Mouse (Mus musculus): ENCODE measurements around the gene Chp2.
A peak's percentile ranks its signal among the peaks of the same experiment; 100 is the strongest.
"Not testable (repeated sequence)": the region's sequence is repeated elsewhere in the genome, so short reads cannot be mapped to it uniquely, and the experiment has no call there.

The Chp2 gene

DNA sequence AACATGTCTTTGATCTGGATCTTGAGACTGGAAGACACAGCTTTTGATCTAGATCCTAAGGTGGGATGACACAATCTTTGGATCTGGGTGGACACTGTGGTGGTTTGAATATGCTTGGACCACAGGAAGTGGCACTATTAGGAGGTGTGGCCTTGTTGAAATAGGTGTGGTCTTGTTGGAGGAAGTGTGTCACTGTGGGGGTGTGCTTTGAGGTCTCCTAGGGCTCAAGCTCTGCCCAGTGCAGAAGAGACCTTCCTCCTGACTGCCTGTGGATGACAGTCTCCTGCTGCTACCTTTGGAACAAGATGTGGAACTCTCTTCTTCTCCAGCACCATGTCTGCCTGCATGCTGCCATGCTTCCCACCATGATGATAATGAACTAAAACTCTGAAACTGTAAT, 23.4 kb downstream of the Chp2 start:
- not testable (repeated sequence) for DNase-seq

DNA sequence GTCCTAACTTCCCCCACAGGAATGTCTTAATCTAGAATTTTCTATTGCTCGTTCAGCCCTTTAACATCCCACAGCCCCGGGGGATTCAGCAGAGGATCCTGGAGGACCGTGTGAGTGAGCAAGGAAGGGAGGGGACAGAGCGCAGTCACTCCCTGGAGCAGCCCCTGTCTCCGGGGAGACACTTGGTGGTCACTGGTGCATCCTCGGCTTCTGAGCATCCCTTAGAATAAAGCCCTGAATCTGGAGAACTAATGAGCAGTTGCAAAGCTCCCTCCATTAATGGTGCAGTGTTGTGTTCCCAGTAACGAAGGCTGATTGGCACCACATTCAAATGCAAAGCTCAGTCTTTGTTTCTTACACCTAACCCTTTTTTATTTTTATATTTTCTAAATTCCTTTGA, 24.9 kb downstream of the Chp2 start:
- DNase-seq, result no peak

DNA sequence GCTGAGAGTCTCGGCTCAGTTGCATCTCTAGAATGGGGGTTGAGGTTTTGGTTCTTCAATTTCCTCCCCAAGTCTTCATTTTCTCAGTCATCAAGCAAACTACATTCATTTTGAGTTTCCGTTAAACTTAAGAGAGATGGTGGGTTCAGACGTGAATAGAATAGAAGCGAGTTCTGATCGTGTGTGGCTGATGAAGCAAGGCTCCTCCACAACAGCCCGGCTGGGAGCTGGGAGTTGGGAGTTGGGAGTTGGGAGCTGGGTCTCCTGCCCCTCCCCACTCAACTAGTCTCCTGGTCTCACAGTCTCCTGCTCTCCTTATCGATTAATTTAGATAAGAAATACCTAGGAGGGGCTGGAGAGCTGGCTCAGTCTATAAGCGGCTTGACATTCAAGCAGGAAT, 25.3 kb downstream of the Chp2 start:
- DNase-seq, result no peak

DNA sequence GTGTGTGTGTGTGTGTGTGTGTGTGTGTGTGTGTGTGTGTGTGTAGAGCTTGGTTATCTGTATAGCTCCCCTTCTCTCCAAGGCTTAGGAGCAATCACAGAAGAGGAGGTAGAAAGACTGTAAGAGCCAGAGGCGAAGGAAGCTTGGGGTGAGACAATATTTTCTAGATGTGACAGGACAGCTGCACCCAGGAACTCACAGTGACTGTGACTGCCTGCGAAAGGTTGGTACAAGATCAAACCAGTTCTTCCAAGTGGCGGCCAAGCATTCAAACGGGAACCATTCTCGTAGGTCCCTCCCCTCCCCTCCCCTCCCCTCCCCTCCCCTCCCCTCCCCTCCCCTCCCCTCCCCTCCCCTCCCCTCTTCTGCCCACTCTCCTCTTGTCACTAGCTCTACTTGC, 26.7 kb downstream of the Chp2 start:
- DNase-seq, result no peak

DNA sequence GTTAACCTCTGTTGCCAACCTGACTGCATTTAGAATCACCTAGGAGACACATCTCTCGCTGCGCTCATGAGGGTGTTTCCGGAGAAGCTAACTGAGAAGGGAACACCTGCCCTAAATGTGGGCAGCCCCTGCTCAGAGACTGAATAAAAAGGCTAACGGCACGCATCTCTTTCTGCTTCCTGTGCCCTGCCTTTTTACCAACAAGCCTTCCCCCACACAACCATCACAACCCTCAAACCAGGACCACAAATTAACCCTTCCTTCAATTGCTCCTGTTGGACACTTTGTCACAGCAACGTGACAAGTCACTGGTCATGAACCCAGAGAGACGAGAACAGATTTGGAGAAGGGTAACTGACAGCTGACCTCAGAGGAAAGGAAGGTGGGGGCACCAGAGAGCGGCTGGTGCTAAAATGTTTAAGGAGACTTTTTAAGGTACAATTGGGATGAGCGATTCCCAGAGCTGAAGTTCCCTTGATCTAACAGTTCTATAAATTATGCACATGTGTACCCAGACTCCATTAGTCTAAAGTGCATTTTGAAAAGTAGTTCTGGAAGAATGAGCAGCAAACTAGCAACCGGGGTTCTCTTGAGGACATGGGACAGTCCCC, 28.1 kb downstream of the Chp2 start:
- no peak for DNase-seq

DNA sequence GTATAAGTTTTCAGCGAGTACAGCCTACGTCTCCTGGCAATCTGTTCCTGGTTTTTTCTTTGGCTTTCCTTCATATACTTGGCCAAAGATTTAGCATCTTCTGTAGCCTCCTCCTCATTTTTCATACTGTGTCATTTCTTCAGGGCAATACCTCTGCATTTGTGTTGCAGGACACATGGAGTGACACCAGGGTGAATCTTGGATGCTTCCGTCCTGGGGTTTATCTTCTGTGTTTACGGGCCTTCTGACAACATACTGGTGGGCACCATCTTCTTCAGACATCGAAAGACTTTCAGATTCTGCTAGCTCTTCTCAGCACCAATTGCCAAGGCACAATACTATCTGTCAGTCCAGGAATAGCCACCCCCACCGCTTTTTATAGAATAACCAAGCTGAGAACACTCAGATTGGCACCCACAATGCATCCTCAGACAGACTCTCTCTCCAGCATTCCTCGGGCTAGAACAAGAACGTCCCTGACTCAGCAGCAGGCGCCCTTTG, 30.1 kb downstream of the Chp2 start:
- no peak for DNase-seq

DNA sequence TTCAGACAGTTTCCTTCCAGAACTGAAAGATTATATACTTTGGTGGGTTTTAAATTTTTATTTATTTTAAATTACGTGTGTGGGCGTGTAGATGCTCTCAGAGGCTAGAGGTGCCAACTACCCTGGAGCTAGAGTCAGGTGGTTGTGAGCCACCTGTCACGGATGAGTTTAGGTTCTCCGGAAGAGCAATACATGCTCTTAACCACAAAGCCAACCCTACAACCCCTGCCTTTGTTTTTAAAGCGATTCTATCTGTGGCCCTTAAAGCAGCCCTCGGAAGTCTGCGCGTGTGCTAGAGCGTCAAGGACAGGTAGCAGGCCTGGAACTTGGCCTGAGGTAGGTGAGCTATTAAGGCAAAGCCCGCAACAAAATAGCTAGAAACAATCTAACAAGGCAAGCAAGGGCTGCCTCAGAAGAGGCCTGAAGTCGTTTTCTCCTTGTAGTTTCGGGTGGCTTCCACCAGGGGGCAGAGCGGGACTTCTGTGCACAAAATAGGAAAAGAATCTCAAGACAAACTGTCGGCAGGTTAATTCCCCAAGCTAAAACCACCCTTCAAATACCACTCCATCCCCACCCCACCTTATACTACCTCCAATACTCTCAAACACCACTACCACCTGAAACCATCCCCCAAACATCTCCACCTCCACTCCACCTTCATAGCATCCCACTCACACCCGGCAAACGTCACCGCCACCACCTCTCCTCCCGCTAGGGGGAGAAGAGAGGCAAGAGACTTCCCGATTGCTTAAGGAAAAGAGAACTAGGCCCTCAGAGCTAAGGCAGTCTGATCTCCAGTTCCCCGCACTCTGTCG, 32.1 kb downstream of the Chp2 start:
- DNase-seq, result peak; percentile 90 to 91

DNA sequence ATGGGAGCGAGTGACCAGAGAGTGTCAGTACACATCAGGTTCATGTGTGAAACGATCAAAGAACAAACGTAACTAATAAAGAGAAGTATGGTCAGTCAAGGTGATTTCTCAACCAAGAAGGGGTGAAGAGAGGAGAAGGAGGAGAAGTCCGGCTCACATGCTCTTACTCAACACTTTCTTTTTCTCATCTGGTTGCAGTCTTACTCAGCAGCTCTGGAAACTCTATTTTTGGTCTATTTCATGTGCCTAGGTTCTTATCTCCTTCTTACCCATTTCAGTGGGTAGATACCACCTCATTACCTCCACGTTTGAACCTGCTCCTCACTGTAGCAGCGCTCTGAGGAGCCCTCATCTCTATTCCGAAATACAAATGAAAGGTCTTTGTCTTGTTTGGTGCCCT, 37.4 kb downstream of the Chp2 start:
- DNase-seq, result no peak

DNA sequence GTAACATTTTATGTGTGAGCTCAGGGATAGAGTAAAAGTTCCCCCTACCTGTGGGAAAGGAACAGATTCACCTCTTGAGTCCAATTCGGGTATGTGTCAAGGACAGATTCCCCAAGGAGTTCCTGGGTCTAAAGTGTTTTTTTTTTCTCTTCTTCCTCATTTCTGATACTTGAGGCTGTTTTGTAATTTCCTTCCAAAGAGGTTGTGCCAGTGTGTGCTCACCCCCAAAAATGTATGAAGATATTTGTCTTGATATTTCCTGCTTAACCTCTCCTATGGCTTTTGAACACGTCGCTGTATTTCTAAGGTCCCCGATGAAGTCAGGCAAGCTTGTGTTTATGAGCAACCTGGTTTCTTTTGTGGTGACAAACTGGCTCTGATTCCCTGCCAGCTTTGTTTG, 39.2 kb downstream of the Chp2 start:
- no peak for DNase-seq

DNA sequence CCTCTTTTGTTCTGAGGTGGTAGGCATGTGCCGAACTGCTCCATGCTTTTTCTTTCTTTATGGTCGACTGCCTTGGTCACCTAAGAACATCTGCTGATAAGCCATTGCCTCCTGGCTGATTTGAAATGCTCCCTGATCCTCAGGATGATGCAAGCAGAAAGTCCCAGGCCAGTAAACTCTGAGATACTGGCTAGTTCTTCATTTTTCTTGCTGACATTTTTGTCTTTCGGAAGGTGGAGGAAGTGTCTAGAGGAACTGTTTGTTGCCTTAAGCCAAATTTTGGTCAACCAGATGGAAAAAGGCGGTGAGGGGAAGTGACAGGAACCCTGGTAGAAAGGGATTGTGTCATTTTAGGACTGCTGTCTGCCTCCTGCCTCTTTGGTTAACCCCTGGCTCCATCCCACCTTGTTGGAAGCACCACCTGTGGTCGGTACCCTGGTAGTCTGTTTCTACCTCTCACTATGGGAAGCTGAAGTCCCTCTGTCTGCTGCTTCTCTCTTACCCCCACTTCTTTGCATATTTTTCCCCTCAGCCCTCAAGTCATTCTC, 40.8 kb downstream of the Chp2 start:
- no peak for DNase-seq

DNA sequence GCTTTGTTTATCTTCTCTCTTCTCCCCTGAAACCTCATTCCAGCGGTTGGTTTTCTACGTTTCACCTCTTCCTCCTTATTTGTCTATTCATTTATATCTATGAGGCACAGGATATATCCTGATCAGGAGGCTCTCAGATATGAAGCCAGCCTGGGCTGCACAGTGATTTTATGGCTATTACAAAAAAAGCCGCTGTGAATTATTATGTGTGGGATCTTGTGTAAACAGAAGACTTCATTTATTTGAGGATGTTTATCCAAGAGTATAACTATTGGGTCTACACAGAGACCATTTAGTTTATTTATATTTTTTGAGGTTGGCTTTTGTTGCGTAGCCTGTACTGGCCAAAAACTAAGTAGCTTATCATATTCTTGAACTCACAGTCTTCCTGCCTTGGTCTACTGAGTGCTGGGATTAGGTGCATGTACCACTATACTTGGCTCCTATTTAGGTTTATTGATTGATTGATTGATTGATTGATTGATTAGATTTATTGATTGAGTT, 49.7 kb downstream of the Chp2 start:
- no peak for DNase-seq

DNA sequence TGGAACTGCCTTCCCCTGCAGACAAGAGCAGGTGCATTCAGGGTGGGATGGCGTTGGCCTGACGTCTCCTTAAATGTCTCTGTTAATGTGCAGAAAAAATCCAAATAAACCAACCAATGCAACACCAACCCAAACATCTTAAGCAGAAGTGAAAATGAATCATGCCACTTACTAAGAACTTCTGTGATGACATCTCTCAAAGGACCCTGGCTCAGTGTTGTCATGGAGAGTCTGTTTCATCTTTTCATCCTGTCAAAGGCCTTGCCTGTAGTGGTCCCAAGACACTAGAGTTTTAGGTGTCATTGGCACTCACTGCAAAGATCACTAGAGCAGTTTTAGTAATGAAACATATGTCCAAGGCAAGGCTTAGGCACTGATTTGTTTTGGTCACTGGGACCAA, 53.0 kb downstream of the Chp2 start:
- DNase-seq, result no peak

Data from cerebellum, postnatal 25 days (tissue).